Mouse (Mus musculus): ENCODE results near the gene Glp2r.

- TF ChIP-seq CTCF (IDR thresholded peaks at IDR 0.05; ENCODE audit: low read depth, low read length) (no peak), POLR2A (IDR thresholded peaks at IDR 0.05; ENCODE audit: extremely low read depth, insufficient read depth, low read length) (no peak)
Measured at GRCm38 (mm10) chr11:67622340-67622739, 148.6 kb downstream of the Glp2r start.
